Mouse (Mus musculus) heart, embryonic 16.5 days (tissue): ENCODE results near the gene Derl3. TPM values are rescaled to one million over a fixed set of nuclear protein-coding genes. Genes with fewer than 3 reads are reported as not detected.
"Not testable (repeated sequence)": the region's sequence is repeated elsewhere in the genome, so short reads cannot be mapped to it uniquely, and the experiment has no call there.

Experiments
- ATAC-seq: fragments of 200-750 bp; cut with Nextera tagmentation; replicated peaks from 2 replicates; pipeline ENCODE4 v1.8.0; 2017; ENCODE audit warnings: moderate number of reproducible peaks; ENCODE audit not compliant: insufficient read depth, low FRiP score; ENCODE audit errors: extremely low read depth
- H3K27ac ChIP-seq: fragments of 300-500 bp; sonication (generic); 2 replicates; pipeline ENCODE4 v1.5.1; 2014; ENCODE audit warnings: mild to moderate bottlenecking, low read length, control low read depth, moderate library complexity
- H3K27me3 ChIP-seq: fragments of 300-500 bp; sonication (generic); 2 replicates; pipeline ENCODE4 v1.6.1; 2014; ENCODE audit warnings: low read length, mixed read lengths; ENCODE audit not compliant: control insufficient read depth, insufficient read depth
- H3K36me3 ChIP-seq: fragments of 300-500 bp; sonication (generic); 2 replicates; pipeline ENCODE4 v1.6.1; 2014; ENCODE audit not compliant: control insufficient read depth, insufficient read depth
- H3K4me1 ChIP-seq: fragments of 300-500 bp; sonication (generic); 2 replicates; pipeline ENCODE4 v1.6.1; 2014; ENCODE audit warnings: low read length, mixed read lengths; ENCODE audit not compliant: control insufficient read depth, insufficient read depth
- H3K4me2 ChIP-seq: fragments of 300-500 bp; sonication (generic); 2 replicates; pipeline ENCODE4 v1.6.1; 2014; ENCODE audit warnings: low read depth, mild to moderate bottlenecking, control low read depth, low read length
- H3K4me3 ChIP-seq: fragments of 300-500 bp; sonication (generic); 2 replicates; pipeline ENCODE4 v1.5.1; 2014; ENCODE audit warnings: mild to moderate bottlenecking, control low read depth, low read length
- H3K9ac ChIP-seq: fragments of 300-500 bp; sonication (generic); 2 replicates; pipeline ENCODE4 v1.6.1; 2014; ENCODE audit warnings: low read length, control low read depth
- H3K9me3 ChIP-seq: fragments of 300-500 bp; sonication (generic); replicated peaks from 2 replicates; pipeline ENCODE4 v1.6.1; 2016; ENCODE audit warnings: low read length; ENCODE audit not compliant: control insufficient read depth
- WGBS: fragments of 180-500 bp; shearing (Covaris S2); extraction: QIAGEN DNeasy Blood & Tissue Kit; methylation state at CpG from one replicate; pipeline ENCODE4 v1.1.7; 2014; 5-methylcytosine and 5-hydroxymethylcytosine counted together
- polyA plus RNA-seq: library from polyadenylated mRNA; unstranded; fragments of >200 nt; fragmentation: Nextera tagmentation; extraction: Ambion mirVana; gene quantifications from 2 replicates; pipeline ENCODE4 v1.2.1, GENCODE M21; 2015

Derl3 gene
- 1.2 and 1.6 TPM in 2 replicates for polyA plus RNA-seq

DNA sequence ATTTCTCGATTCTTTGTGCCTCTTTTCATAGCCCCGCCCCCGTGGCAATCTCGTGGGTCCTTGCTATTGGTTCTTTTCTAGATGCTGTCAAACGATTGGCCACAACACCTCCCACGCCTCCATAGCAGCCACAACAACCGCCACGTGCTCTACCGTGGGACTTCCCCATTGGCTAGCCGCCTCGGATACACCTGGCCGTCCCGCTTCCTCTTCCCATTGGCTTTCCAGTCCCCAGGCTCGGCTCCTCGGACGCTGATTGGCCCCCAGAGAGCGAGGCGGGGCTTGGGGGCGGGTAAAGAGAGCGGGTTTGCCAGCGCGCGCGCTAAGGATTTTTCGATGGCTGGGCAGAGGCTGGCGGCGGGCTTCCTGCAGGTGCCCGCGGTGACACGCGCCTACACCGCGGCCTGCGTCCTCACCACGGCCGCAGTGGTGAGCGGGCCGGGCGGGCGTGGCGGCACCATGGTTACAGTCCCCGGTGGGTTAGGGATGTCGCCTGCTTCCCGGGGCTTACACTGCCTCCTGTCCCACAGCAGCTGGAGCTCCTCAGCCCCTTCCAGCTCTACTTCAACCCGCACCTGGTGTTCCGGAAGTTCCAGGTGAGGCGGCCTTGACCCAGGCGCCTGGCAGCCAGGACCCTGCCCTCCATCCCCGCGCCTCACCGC, at the start of gene Derl3:
Gene Derl3, plus strand, starts transcription at position 325 of the 662 bp plus-strand sequence.
- Histone ChIP-seq H3K4me2 (peak within 1 kb of the TSS; percentile 92), H3K4me3 (peak within 1 kb of the TSS; percentile 56), H3K36me3 (peaks cover 19% of the 10 kb centered on the region), H3K9me3 (no peaks in the 10 kb centered on the region), H3K9ac (peak within 1 kb of the TSS; percentile 42; the same call in 1 of the 2 replicates), H3K27me3 (no peaks in the 10 kb centered on the region), H3K27ac (no peak within 1 kb of the TSS), H3K4me1 (peaks cover 10% of the 10 kb centered on the region)
- WGBS = 1% methylated on average over 51 of the region's 51 CpGs
- ATAC-seq = peak; percentile 97

DNA sequence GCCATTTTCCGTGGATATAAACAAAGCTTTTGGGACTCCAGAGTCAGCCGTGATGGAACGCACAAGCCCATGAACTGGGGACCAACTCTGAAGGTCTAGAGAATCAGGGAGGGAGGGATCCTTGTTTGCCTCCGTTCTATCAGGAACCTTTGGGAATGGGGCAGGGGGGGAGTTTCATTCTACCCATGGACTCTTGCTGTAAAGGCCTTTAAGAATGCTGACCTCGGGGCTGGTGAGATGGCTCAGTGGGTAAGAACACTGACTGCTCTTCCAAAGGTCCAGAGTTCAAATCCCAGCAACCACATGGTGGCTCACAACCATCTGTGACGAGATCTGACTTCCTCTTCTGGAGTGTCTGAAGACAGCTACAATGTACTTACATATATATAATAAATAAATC, 49.3 kb upstream of the Derl3 start:
- 74% methylated on average over 6 of the region's 6 CpGs for WGBS
- H3K9ac ChIP-seq = not testable (repeated sequence)

DNA sequence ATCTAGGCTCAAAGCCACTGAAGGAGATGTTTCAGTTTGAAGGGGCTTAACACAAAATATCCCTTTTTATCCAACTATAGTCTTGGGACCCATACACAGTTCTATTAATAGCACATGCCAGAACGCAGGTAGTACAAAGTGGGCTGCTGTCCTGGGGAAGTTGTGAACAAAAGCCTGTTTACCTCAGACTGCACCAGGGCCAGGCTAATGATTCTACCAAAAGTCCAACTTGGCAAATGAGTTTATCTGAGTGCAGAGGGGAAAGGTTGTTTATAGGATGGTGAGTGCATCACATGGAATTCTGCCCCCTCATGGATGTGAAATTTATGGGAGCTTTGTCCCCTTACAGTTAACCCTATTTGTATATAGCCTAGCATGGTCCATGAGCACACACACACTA, 48.4 kb upstream of the Derl3 start:
- H3K9me3 ChIP-seq = no peaks in the 10 kb centered on the region
- no peaks in the 10 kb centered on the region for H3K36me3 ChIP-seq
- 30% methylated on average over 1 of the region's 1 CpGs for WGBS
- no peak overlapping the region for H3K27ac ChIP-seq
- no peaks in the 10 kb centered on the region for H3K4me1 ChIP-seq
- no peaks in the 10 kb centered on the region for H3K27me3 ChIP-seq
- no peak overlapping the region for H3K4me3 ChIP-seq
- H3K4me2 ChIP-seq = no peak overlapping the region
- no peak overlapping the region for H3K9ac ChIP-seq
- ATAC-seq = no peak

More for the DNA sequence above, 49.3 kb upstream of the Derl3 start:
- not testable (repeated sequence) for H3K9me3 ChIP-seq, H3K36me3 ChIP-seq, H3K4me2 ChIP-seq, H3K27me3 ChIP-seq, H3K27ac ChIP-seq, H3K4me1 ChIP-seq, H3K4me3 ChIP-seq, ATAC-seq

DNA sequence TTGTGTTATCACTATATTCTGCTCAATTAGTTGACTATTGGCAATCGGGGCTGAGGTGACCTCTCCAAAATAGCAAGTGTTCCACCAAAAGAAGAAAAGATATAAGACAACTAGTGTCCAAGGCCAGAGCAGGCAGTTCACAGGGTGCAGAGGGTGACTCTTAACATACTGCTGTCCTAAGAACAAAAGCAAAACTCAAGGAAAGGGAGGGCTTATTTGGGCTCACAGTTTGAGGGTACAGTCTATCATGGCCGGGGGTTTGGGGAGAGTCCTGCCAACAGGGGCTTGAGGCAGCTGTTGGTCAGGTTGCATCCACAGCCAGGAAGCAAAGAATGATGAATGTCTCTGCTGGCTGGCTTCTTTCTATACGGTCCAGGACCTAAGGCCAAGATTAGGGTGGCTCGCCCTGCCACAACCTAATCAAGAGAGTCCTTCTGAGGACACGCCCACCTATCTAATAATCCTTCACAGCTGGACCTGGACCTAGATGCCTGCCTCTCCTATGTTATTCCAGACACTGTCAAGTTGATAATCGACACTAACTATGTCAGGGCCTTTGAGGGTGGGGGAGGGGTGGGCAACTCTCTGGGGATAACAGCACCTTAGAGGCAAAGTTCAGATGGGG, 47.8 kb upstream of the Derl3 start:
- Histone ChIP-seq H3K36me3 (no peaks in the 10 kb centered on the region), H3K27me3 (no peaks in the 10 kb centered on the region), H3K4me1 (no peaks in the 10 kb centered on the region), H3K9ac (no peak overlapping the region), H3K4me3 (no peak overlapping the region), H3K4me2 (no peak overlapping the region), H3K27ac (no peak overlapping the region), H3K9me3 (no peaks in the 10 kb centered on the region)
- 66% methylated on average over 6 of the region's 6 CpGs for WGBS
- ATAC-seq = no peak

DNA sequence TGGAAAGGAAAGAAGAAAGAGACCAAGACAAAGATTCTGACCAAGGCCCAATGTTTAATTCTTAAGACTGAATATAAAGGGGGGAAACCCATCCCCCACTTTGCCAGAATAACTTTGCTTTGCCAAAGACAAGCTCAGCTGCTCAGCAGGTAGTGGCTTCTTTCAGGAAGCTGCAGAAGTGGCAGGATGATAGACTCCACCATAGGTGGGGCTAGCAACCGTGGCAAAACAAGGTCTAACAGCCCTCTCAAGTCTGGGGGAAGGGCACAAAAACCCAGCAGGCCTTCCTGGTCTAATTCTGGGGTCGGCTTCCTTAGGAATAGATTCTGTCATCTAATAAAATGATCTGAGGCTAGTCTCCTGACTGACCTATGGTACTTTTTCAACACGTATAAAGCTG, 44.8 kb upstream of the Derl3 start:
- no peaks in the 10 kb centered on the region for H3K9me3 ChIP-seq
- H3K27ac ChIP-seq = no peak overlapping the region
- no peak overlapping the region for H3K9ac ChIP-seq
- no peaks in the 10 kb centered on the region for H3K4me1 ChIP-seq
- H3K36me3 ChIP-seq = no peaks in the 10 kb centered on the region
- H3K4me3 ChIP-seq = no peak overlapping the region
- no peak for ATAC-seq
- no peak overlapping the region for H3K4me2 ChIP-seq
- WGBS = 29% methylated on average over 3 of the region's 3 CpGs
- H3K27me3 ChIP-seq = no peaks in the 10 kb centered on the region

DNA sequence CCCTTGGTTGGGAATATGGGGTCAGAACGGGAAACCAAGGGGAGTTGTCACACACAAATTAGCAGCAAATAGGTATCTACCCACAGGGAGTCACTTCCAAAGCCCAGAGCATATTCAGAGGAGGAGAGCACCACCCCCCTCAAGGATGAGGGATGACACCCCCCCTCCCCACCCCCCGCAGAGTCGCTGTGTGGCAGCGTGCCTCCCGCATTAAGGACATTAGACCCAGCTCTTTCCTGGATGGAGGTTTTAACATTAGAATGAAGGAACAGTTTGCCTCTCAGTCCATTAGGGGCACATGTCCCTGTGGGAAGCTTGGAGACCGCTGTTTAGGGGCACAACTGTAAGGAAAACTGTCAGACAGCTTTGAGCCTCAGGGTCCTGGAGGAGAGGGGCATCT, 42.1 kb upstream of the Derl3 start:
- H3K4me1 ChIP-seq = no peaks in the 10 kb centered on the region
- no peaks in the 10 kb centered on the region for H3K9me3 ChIP-seq
- no peaks in the 10 kb centered on the region for H3K27me3 ChIP-seq
- H3K27ac ChIP-seq = no peak overlapping the region
- H3K4me3 ChIP-seq = no peak overlapping the region
- ATAC-seq = no peak
- no peak overlapping the region for H3K4me2 ChIP-seq
- H3K36me3 ChIP-seq = no peaks in the 10 kb centered on the region
- 16% methylated on average over 6 of the region's 6 CpGs for WGBS
- H3K9ac ChIP-seq = no peak overlapping the region

DNA sequence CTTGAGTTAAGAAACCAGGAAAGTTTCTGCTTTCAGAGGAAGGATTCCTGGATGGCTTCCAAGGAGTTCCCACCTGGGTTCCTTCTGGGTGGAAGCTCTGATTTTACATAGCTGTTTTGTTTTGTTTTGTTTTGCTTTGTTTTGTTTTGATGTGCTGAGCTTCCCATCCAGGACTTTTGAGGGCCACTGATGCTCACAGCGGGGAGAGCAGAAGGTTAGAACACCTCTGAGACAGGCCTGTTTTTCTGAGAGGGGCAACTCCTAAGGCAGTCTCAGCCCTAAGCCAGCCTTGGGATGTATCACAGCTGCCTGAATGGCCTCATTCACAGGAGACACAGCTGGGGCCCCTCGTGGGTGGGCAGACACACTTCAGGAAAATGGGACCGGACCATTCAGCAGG, 41.5 kb upstream of the Derl3 start:
- Histone ChIP-seq H3K9ac (no peak overlapping the region), H3K9me3 (no peaks in the 10 kb centered on the region), H3K4me2 (no peak overlapping the region), H3K4me3 (no peak overlapping the region), H3K27ac (no peak overlapping the region), H3K27me3 (no peaks in the 10 kb centered on the region), H3K36me3 (no peaks in the 10 kb centered on the region), H3K4me1 (no peaks in the 10 kb centered on the region)
- ATAC-seq = no peak
- 45% methylated on average over 3 of the region's 3 CpGs for WGBS

DNA sequence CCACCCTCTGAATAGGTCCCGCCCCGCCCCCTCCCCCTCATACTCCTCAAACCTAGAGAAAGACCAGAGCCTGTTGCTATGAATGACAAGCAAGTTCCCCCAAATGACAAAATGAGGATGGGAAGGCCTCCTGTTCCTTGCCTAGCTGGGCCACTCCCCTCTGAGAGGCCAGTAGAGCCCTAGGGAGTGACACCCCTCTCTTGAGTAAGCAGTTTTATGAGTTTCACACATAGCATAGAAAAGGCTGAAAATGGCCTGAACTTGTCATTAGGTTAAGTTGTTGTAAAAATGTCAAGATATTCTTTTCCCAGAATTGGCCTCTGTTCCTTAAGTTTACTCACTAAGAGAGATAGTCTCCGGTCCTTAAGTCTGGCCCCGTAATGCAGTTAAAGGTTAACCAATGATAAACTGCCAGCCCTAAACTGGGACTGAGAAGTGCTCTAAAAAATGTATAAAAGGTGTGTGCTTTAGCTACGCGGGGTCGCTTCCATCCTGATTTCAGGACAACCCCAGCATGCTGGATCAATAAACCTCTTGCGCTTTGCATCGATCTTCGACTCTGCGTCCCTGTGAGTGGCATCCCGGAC, 40.6 kb upstream of the Derl3 start:
- H3K27ac ChIP-seq = no peak overlapping the region
- WGBS = 94% methylated on average over 12 of the region's 12 CpGs
- H3K4me3 ChIP-seq = no peak overlapping the region
- H3K9me3 ChIP-seq = no peaks in the 10 kb centered on the region
- H3K36me3 ChIP-seq = peaks cover 6% of the 10 kb centered on the region; the same call in 1 of the 2 replicates
- H3K9ac ChIP-seq = no peak overlapping the region
- no peaks in the 10 kb centered on the region for H3K27me3 ChIP-seq
- no peak overlapping the region for H3K4me2 ChIP-seq
- H3K4me1 ChIP-seq = no peaks in the 10 kb centered on the region
- no peak for ATAC-seq

DNA sequence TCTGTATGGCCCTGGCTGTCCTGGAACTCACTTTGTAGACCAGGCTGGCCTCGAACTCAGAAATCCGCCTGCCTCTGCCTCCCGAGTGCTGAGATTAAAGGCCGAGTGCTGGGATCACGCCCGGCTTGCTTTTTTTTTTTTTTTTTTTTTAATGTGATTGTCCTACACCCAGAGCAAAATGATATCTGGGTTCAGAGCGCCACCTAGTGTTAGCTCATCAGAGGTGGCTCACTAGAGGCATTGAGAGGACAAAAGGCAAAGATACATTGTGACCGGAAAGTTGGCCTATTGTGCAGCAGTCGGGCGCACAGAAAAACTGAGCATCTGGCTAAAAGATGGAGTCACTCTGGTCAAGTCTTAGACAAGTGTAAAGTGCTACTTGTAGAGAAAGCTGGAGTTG, 39.8 kb upstream of the Derl3 start:
- WGBS = 25% methylated on average over 10 of the region's 10 CpGs

More for the DNA sequence above, 39.8 kb upstream of the Derl3 start:
- no peaks in the 10 kb centered on the region for H3K27me3 ChIP-seq
- H3K36me3 ChIP-seq = peaks cover 13% of the 10 kb centered on the region
- no peaks in the 10 kb centered on the region for H3K9me3 ChIP-seq
- no peak overlapping the region for H3K9ac ChIP-seq
- peaks cover 5% of the 10 kb centered on the region for H3K4me1 ChIP-seq
- no peak overlapping the region for H3K27ac ChIP-seq
- ATAC-seq = no peak
- no peak overlapping the region for H3K4me3 ChIP-seq
- H3K4me2 ChIP-seq = no peak overlapping the region
